Mouse (Mus musculus) bone marrow, adult 2 months (tissue): Measurements from ENCODE around the gene Wdr1.

Source experiments
- CTCF ChIP-seq: fragments of 200-500 bp; IDR thresholded peaks from 2 replicates; pipeline ENCODE4 v1.5.1; 2011; ENCODE audit warnings: low read length, control low read depth; ENCODE audit not compliant: control insufficient read depth, insufficient read depth
- POLR2A ChIP-seq: fragments of 200-500 bp; IDR thresholded peaks from 2 replicates; pipeline ENCODE4 v1.6.1; 2011; ENCODE audit warnings: low read depth, mild to moderate bottlenecking, control low read depth, low read length, borderline replicate concordance; ENCODE audit not compliant: control insufficient read depth

GRCm38 (mm10) chr5:38549461-38549909, 13.5 kb downstream of the Wdr1 start:
- TF ChIP-seq POLR2A, result no peak
- TF ChIP-seq CTCF, result no peak
